Mouse (Mus musculus) CD4-positive helper T cell, adult 2 months (primary cell): ENCODE measurements around the gene Sox10.
A peak's percentile ranks its signal among the peaks of the same experiment; 100 is the strongest.

Source experiments
- DNase-seq: peaks from one replicate; pipeline ENCODE4 v3.0.0-alpha.2; 2012; ENCODE audit warnings: low read depth, missing footprints, low spot score

The Sox10 gene

DNA sequence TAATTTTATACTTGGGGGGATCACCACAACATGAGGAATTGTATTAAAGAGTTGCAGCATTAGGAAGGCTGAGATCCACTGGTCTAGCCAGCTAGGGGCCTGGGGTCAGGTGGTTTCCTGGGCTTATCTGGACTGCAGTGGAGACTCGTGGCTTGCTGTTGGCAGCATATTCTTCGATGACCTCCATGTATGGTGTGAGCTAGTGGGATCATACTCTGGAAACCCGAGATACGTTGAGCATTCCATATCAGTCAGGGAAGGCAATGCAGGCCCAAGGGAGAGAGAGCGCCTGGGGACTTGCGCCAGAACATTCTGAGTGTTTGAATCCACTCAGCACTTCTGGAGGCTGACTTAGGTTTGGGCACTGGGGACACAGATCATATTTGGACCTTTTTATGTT, 41.3 kb downstream of the Sox10 start:
- DNase-seq, result no peak

DNA sequence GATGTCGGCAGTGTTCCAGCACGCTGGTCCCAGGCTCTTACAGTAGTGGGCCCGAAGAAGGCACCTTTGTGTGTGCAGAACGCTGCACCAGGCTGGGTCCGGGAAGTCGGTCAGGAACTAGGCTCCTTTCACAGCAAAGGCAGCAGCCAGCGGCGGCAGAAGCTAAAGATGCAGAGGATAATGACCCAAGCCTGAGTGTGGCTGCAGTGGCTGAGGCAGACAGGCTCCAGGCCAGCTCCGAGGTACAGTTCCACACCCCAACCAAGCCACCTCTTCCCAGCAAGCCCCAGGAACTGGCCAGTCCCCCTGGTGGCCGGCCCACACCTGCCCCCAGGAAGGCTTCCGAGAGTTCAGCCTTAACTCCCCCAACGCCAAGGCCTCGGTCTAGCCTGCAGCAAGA, 42.5 kb downstream of the Sox10 start:
- no peak for DNase-seq

DNA sequence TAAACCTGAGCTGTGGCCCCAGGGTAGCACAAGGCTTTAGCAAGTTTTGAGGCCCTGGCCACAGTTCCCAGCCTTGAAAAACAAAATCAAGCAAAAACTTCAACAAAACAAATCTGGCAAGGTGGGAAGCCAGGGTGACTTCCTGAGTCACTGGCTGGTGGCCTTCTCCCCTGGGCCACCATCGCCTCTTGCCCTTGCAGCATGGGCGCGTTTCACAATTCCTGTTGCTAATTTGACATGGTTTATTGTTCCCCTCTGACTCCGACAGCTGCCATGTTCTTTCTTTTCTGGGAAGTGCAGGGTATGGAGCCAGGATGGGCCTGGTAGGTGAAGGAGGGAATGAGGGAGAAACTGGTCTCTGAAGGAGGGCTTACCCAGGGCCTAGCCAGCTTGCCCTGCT, 42.9 kb downstream of the Sox10 start:
- DNase-seq, result no peak

DNA sequence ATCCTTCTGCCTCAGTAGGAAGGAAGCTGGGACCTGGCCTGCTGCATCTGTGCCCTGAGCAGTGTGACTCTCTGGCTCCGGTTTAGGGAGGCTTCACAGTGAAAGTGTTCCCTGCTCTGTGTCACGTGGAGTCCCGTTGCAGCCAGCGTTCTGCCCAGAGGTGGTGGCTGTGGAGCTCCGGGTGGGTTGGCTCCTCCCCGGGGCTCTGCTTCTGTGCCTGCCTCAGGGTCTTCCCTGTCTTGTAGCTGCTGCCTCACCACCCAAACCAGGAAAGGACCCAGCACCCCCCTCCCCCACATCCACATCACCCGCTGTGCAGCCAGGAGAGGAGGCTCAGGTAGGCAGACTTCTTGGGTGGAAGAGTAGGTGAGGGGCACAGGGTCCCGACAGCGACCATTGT, 45.5 kb downstream of the Sox10 start:
- DNase-seq, result no peak

DNA sequence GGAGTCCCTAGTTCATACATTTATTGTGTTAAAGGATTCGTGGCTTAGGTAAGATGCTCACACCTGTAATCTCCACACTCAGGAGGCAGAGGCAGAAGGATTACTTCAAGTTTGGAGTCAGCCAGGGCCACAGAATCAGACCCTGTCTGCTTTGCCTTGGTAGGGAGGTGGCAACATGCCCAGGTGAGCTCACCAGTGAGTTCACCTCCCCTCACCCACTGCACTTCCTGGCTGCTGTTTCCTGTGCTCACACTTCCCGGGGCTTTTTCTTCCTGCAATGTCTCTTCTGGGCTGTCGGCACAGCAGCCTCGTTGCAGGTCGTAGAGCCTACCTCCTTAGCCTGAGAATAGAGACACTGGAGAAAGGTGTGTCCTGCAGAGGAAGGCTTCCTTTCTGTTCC, 49.8 kb downstream of the Sox10 start:
- DNase-seq, result peak; percentile 61

DNA sequence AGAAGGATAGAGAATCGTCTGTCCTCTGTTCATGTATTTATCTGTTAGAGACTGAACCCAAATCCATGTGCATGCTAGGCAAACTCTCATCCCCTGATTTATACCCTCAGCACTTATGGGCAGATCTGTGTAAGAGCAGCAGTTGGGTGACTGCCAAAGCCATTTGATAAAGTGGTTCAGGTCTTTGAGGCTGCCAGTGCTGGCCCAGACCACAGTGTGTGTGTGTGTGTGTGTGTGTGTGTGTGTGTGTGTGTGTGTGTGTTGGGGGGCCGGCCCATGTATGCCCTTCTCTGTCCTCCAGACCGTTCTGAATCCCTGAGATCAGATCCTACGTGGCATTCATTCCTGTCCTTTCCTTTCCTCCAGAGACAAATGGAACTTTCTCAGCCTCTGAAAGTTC, 53.3 kb downstream of the Sox10 start:
- DNase-seq, result no peak

GRCm38 (mm10) chr15:79110528-79110927, 54.5 kb downstream of the Sox10 start:
- no peak for DNase-seq

DNA sequence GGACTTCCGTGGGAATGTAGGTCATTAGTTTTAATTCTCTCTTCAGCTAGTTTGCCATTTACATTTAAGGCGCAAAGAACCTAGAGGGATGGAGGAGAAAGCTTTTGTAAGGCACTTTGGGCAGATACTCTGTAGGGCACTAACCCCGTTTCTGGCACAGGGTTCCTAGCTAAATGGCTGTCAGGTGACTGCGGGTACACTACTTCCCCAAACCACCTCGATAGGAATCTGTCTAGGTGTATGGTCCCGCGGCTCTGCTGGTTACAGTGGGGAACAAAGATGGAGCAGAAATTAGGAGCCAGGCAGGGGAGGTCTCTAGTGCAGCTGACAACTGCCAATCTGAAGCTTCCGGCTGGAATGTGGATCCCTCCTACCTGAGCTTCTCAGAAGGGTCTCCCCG, 55.0 kb downstream of the Sox10 start:
- no peak for DNase-seq

DNA sequence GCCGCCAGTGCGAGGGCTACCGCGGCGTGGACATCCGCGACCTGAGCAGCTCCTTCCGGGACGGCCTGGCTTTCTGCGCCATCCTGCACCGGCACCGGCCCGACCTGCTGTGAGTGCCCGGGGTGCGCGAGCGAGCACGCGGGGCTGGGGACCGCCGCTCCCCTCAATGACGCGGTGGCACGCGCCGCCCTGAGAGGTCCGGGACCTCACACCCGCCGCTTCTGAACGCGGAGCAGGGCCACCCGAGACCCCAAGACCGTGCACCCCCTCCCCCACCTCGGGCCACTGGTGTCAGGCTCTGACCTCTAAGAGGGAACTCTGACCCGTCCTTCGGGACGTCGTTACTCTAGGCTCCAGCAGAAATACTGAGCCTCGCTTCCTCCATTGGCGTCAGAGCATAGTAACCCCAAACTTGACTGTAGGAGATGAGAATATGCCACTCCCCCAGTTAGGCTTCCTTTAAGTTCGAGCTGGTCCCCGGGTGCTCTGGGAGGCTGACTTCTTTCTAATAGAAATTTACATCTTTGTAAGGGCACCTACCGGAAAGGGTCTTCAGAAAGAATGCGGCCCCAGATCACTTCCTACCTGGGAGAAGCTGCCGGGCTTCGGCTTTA, 55.6 kb downstream of the Sox10 start:
- peak; percentile 59 for DNase-seq

DNA sequence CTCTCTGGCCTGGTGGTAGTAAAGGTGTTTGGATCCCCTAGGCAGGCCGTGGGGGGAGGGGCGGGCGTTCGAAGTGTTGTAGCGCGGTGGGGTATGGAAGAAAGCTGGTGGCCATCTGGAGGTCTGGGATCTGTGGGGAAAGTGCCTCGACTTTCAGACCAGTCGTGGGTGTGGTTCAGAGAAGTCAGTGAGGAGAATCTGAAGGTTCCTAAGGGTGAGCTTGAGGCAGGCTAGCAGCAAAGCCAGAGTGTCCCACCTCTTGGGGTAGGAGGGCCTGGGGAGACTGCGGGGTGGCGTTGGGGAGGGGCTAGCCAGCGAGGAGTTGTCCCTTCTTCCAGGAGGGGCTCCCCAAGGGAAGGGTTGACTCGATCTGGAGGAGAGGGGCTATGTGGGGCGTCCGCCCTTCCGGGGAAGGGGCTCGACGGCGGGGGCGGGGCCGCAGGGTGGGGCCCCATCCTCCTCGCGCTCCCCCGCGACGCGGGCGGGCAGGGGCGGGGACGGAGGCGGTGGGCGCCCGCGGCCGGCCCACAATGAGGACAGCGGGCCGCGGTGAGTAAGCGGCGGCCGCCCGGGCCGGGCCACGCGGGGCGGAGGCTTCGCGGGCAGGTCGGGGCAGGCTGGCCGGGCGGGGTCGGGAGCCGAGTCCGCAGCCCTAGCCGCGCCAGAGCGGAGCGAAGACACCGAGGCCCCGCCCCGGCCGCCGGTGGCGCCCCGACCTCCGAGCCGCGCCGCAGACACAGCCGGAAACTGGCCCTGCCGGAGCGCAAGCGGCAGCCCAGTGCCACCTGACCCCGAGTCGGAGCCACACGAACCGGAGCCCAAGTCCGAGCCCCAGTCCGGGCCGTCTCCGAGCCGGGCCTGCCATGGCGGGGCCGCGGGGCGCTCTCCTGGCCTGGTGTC, 56.4 kb downstream of the Sox10 start, which contains the start of gene Micall1:
TSS of gene Micall1 (plus strand) at position 478 of the 900 bp plus-strand sequence.
- DNase-seq, result peak; percentile 78

- DNase-seq, result no peak
Measured at GRCm38 (mm10) chr15:79107966-79108365, 57.1 kb downstream of the Sox10 start.

DNA sequence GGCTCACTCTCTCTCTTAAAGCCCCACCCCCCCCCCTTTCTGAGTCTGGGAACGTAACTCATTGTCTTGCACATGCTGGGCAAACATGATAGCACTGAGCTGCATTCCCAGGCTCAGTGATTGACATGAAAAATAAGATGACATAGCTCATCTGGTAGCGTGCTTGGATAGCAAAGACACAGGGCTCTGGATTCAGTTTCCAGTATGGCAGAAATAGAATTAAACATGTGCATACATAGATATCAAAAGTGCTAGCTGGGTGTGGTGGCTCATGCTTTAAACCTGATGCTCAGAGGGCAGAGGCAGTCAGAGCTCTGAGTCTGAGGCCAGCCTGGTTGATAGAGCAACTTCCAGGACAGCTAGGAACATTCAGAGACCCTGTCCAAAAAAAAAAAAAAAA, 59.2 kb downstream of the Sox10 start:
- DNase-seq, result no peak
